8 mouse cellular contexts compared by ENCODE assay signal in the genomic region with DNA sequence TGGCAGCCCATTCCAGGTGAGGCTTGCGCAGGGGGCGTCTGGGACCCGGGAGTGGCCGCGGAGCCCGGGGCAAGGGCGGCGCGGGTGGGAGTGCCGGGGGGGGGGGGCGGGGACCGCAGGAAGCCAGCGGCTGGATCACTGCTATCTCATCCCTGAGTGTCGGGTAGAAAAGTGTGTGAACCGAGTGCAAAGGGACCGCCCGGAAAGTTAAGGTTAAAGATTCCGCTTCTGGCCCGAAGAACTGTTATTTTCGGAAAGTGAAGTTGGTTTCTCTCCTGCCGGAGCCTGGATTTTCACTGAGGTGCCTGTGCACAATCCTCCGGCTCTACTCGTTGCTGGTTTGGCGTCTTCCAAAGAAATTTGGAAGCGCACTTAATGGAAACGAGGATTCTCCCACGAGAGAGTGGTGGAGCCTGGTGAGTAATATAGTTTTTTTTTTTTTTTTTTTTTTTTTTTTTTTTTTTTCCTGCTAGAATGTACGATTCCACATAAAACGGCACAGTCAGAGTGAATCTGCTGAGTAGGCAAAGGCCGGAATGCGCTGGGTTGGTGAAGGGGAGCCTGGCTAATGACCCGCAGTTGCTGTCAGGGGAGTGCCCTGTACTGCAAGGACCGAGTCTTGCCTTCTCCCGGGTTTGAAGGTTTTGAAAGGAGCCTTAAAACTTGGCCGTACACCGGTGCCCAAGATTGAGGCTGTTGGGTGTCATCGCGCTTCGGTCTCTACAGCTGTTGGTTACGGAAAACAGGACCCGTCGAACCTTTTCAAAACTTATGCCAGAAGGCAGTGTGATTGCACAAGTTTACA.
A peak's percentile ranks its signal among the peaks of the same experiment; 100 is the strongest.
DNase-seq lines count a peak whose midpoint lies in the region; ATAC-seq and TF ChIP-seq lines count a peak whose summit lies in the region.

No protein-coding gene starts in this region.

- peak overlapping the region; percentile 73; the same call in 1 of the 2 replicates for H3K27ac ChIP-seq in forebrain, embryonic 11.5 days (ENCODE audit: low read depth, low read length)
- peak overlapping the region; percentile 70 for H3K27ac ChIP-seq in limb, embryonic 11.5 days (replicated peaks; ENCODE audit: low read depth, low read length)

- peak; percentile 74 for DNase-seq in adrenal gland, adult 2 months
- DNase-seq in forebrain, embryonic 11.5 days (ENCODE audit: low spot score) = peak; percentile 69
- peak; percentile 60 to 64 for DNase-seq in heart, postnatal 36 days
- peak; percentile 70 for DNase-seq in limb, embryonic 11.5 days (ENCODE audit: low spot score)
- peak; percentile 68 for DNase-seq in mesoderm, embryonic 11.5 days (ENCODE audit: low read depth, low spot score)
- peak; percentile 65 to 81 for DNase-seq in spleen, postnatal 4 days (ENCODE audit: low spot score in 2 of 2)
- DNase-seq in urinary bladder, postnatal 36 days (ENCODE audit: low spot score in 2 of 2) = no peak

- WGBS in forebrain, embryonic 11.5 days = 4% methylated on average over 39 of the region's 42 CpGs
- WGBS in limb, embryonic 11.5 days = 3% methylated on average over 37 of the region's 42 CpGs

- no peak for TF ChIP-seq CTCF in E14TG2a.4 (conservative IDR thresholded peaks at IDR 0.05; ENCODE audit: low read length)

- peaks cover 83% of the 10 kb centered on the region for H3K4me1 ChIP-seq in E14TG2a.4 (replicated peaks; ENCODE audit: low read depth, low read length)
- H3K4me1 ChIP-seq in forebrain, embryonic 11.5 days (replicated peaks; ENCODE audit: control insufficient read depth, insufficient read depth, low read length) = no peaks in the 10 kb centered on the region
- peaks cover 12% of the 10 kb centered on the region; the same call in 1 of the 2 replicates for H3K4me1 ChIP-seq in limb, embryonic 11.5 days (ENCODE audit: control insufficient read depth, insufficient read depth, low read length)

- H3K36me3 ChIP-seq in E14TG2a.4 (ENCODE audit: insufficient read depth, low read length) = peaks cover 14% of the 10 kb centered on the region
- H3K36me3 ChIP-seq in forebrain, embryonic 11.5 days (ENCODE audit: control insufficient read depth, insufficient read depth, low read length) = no peaks in the 10 kb centered on the region
- H3K36me3 ChIP-seq in limb, embryonic 11.5 days (ENCODE audit: control insufficient read depth, insufficient read depth, low read length) = no peaks in the 10 kb centered on the region

- peak overlapping the region; percentile 77 for H3K4me2 ChIP-seq in forebrain, embryonic 11.5 days (ENCODE audit: low read depth, low read length, severe bottlenecking)
- H3K4me2 ChIP-seq in limb, embryonic 11.5 days (ENCODE audit: low read depth, severe bottlenecking) = peak overlapping the region; percentile 84

- H3K4me3 ChIP-seq in E14TG2a.4 (replicated peaks; ENCODE audit: low read length) = peak overlapping the region; percentile 89
- peak overlapping the region; percentile 68 for H3K4me3 ChIP-seq in forebrain, embryonic 11.5 days (ENCODE audit: low read depth, low read length)
- H3K4me3 ChIP-seq in limb, embryonic 11.5 days (ENCODE audit: low read depth, low read length) = peak overlapping the region; percentile 78

- H3K9me3 ChIP-seq in E14TG2a.4 (ENCODE audit: low read length) = no peaks in the 10 kb centered on the region
- H3K9me3 ChIP-seq in forebrain, embryonic 11.5 days (ENCODE audit: control insufficient read depth, low read length) = no peaks in the 10 kb centered on the region
- no peaks in the 10 kb centered on the region; the same call in 1 of the 2 replicates for H3K9me3 ChIP-seq in limb, embryonic 11.5 days (ENCODE audit: control insufficient read depth, low read length)

- H3K27me3 ChIP-seq in E14TG2a.4 (ENCODE audit: insufficient read depth, low read length) = peaks cover 9% of the 10 kb centered on the region
- H3K27me3 ChIP-seq in forebrain, embryonic 11.5 days (ENCODE audit: control insufficient read depth, insufficient read depth, low read length) = no peaks in the 10 kb centered on the region
- H3K27me3 ChIP-seq in limb, embryonic 11.5 days (ENCODE audit: control insufficient read depth, insufficient read depth, low read length) = no peaks in the 10 kb centered on the region

- H3K9ac ChIP-seq in forebrain, embryonic 11.5 days (ENCODE audit: low read length) = peak overlapping the region; percentile 81
- H3K9ac ChIP-seq in limb, embryonic 11.5 days (ENCODE audit: low read length) = peak overlapping the region; percentile 73

- peak; percentile 77; the same call in 1 of the 2 replicates for ATAC-seq in forebrain, embryonic 11.5 days (replicated peaks; ENCODE audit: low FRiP score)
- ATAC-seq in limb, embryonic 11.5 days (ENCODE audit: insufficient number of reproducible peaks, low FRiP score, low TSS enrichment, low read depth) = no peak

- intact Hi-C loops in heart, postnatal 36 days (cut with DNase I) = loop anchor here (2.0 kb wide), 1 partner anchor 18 kb away; no protein-coding TSS in a partner anchor

Comparison
In these comparisons a context has a peak if more than half of its experiments do, and no peak if none do; other contexts are left out.
1. DNase-seq: peak in adrenal gland, adult 2 months (single experiment), forebrain, embryonic 11.5 days (single experiment), heart, postnatal 36 days (2 of 2), limb, embryonic 11.5 days (single experiment), mesoderm, embryonic 11.5 days (single experiment) and spleen, postnatal 4 days (2 of 2); none in urinary bladder, postnatal 36 days (0 of 2).
2. Peak in every context shown above with its lines, with median percentiles within 50 percentile points of each other: H3K4me3 ChIP-seq.